Mouse (Mus musculus) bone marrow, adult 2 months (tissue): ENCODE measurements around the gene Olfr643.

Source experiments
- CTCF ChIP-seq: fragments of 200-500 bp; IDR thresholded peaks from 2 replicates; pipeline ENCODE4 v1.5.1; 2011; ENCODE audit warnings: low read length, control low read depth; ENCODE audit not compliant: control insufficient read depth, insufficient read depth
- POLR2A ChIP-seq: fragments of 200-500 bp; IDR thresholded peaks from 2 replicates; pipeline ENCODE4 v1.6.1; 2011; ENCODE audit warnings: low read depth, mild to moderate bottlenecking, control low read depth, low read length, borderline replicate concordance; ENCODE audit not compliant: control insufficient read depth

DNA sequence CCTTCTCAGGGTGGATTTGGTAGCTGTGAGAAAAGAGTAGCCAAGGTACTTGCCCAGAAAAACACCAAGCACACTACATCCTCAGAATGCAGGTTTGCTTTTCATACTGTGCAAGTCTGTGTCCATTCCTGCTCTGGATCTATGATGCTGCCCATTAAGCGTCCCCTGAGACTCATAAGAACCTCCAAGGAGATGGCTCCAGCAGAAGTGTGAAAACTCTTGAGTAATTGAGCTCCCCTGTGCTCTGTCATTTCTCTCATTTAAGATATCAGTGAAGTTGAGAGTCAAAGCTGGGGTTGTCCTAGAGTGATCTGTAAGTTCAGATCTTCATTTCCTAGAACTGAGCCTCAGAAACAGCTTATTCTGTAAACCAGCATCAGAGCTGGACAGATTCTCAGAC is 84.6 kb downstream of the Olfr643 start, which contains the start of gene Olfr642:
- TF ChIP-seq CTCF (no peak), POLR2A (no peak)
